Mouse (Mus musculus) liver, postnatal 0 days (tissue): ENCODE results near the gene Tmem51.

Experiments used
- CTCF ChIP-seq: sonication (generic); IDR thresholded peaks from 2 replicates; pipeline ENCODE4 v1.5.1; 2016; ENCODE audit warnings: antibody characterized with exemption, low read depth
- EP300 ChIP-seq: IDR thresholded peaks from 2 replicates; pipeline ENCODE4 v1.6.1; 2016; ENCODE audit warnings: antibody characterized with exemption, low read depth, mild to moderate bottlenecking

GRCm38 (mm10) chr4:142113306-142113705 lies 29.2 kb upstream of the Tmem51 start:
- TF ChIP-seq CTCF = peak; percentile 75
- TF ChIP-seq EP300 = no peak
